Mouse (Mus musculus) forebrain, postnatal 0 days (tissue): ENCODE results near the gene Gnat1. TPM values are rescaled to one million over a fixed set of nuclear protein-coding genes. Genes with fewer than 3 reads are reported as not detected.

Experiments
- ATAC-seq: fragments of 200-750 bp; cut with Nextera tagmentation; 2 replicates; pipeline ENCODE4 v1.8.0; 2017; ENCODE audit warnings: mild to moderate bottlenecking, moderate library complexity
- DNase-seq: peaks from one replicate; pipeline ENCODE4 v3.0.0-alpha.2; 2015
- H3K27ac ChIP-seq: fragments of 300-500 bp; sonication (generic); 2 replicates; pipeline ENCODE4 v1.5.1; 2014; ENCODE audit warnings: low read depth, mild to moderate bottlenecking, antibody characterized with exemption, low read length, moderate library complexity, mixed read lengths
- H3K27me3 ChIP-seq: fragments of 300-500 bp; sonication (generic); 2 replicates; pipeline ENCODE4 v1.6.1; 2014; ENCODE audit warnings: mild to moderate bottlenecking, low read length, mixed read lengths; ENCODE audit not compliant: insufficient read depth
- H3K36me3 ChIP-seq: fragments of 300-500 bp; sonication (generic); 2 replicates; pipeline ENCODE4 v1.6.1; 2014; ENCODE audit warnings: mild to moderate bottlenecking, moderate library complexity; ENCODE audit not compliant: insufficient read depth
- H3K4me1 ChIP-seq: fragments of 300-500 bp; sonication (generic); 2 replicates; pipeline ENCODE4 v1.6.1; 2014; ENCODE audit warnings: antibody characterized with exemption; ENCODE audit not compliant: insufficient read depth
- H3K4me2 ChIP-seq: fragments of 300-500 bp; sonication (generic); 2 replicates; pipeline ENCODE4 v1.6.1; 2014; ENCODE audit warnings: low read depth, mild to moderate bottlenecking, moderate library complexity
- H3K4me3 ChIP-seq: fragments of 300-500 bp; sonication (generic); 2 replicates; pipeline ENCODE4 v1.5.1; 2014; ENCODE audit warnings: low read depth, low read length, mixed read lengths
- H3K9ac ChIP-seq: fragments of 300-500 bp; sonication (generic); 2 replicates; pipeline ENCODE4 v1.6.1; 2014; ENCODE audit warnings: mild to moderate bottlenecking
- H3K9me3 ChIP-seq: fragments of 300-500 bp; sonication (generic); 2 replicates; pipeline ENCODE4 v1.6.1; 2016; ENCODE audit warnings: low read length
- CTCF ChIP-seq: sonication (generic); IDR thresholded peaks from 2 replicates; pipeline ENCODE4 v1.5.1; 2016; ENCODE audit warnings: antibody characterized with exemption, control low read depth, low read depth
- WGBS: fragments of 180-500 bp; shearing (Covaris S2); extraction: QIAGEN DNeasy Blood & Tissue Kit; methylation state at CpG from one replicate; pipeline ENCODE4 v1.1.7; 2014; 5-methylcytosine and 5-hydroxymethylcytosine counted together
- polyA plus RNA-seq: library from polyadenylated mRNA; unstranded; fragments of >200 nt; fragmentation: Nextera tagmentation; extraction: Ambion mirVana; gene quantifications from 2 replicates; pipeline ENCODE4 v1.2.1, GENCODE M21; 2015
- total RNA-seq: library from RNA; depleted of rRNA; stranded (reverse); fragments of >200 nt; gene quantifications from 2 replicates; pipeline ENCODE4 v1.2.3, GENCODE M21; 2014

Gene Gnat1
- total and polyA plus RNA-seq, 2 experiments from 2014 or later = 0.24 to 1.8 TPM

DNA sequence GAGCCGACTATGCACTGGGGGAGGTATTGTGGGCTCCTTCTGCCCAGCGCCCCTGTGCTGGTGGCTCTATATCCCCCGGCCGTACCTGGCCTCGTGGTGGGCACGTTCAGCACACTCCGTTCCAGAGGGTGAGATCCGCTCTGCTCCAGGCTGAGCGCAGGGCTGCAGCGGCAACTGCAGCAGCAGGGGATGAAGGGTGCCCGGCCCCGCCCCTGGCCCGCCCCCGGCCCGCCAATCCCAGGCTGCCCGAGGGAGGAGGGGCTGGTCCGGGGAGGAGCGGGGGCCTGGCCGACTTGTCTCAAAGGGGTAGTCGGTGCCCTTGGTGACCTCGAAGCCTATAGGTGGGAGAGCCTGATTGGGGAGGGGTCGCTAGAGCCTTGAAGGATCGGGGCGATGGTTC lies 12.3 kb downstream of the Gnat1 start:
- Histone ChIP-seq H3K4me2 (peak overlapping the region; percentile 67), H3K27ac (peak overlapping the region; percentile 50; the same call in 1 of the 2 replicates), H3K4me1 (peaks cover 18% of the 10 kb centered on the region), H3K27me3 (no peaks in the 10 kb centered on the region; the same call in none of the 2 replicates), H3K9ac (peak overlapping the region; percentile 49), H3K4me3 (peak overlapping the region; percentile 44), H3K36me3 (no peaks in the 10 kb centered on the region), H3K9me3 (no peaks in the 10 kb centered on the region)
- 1% methylated on average over 24 of the region's 24 CpGs for WGBS
- peak; percentile 60 for DNase-seq
- TF ChIP-seq CTCF = no peak
- peak; percentile 94 for ATAC-seq

DNA sequence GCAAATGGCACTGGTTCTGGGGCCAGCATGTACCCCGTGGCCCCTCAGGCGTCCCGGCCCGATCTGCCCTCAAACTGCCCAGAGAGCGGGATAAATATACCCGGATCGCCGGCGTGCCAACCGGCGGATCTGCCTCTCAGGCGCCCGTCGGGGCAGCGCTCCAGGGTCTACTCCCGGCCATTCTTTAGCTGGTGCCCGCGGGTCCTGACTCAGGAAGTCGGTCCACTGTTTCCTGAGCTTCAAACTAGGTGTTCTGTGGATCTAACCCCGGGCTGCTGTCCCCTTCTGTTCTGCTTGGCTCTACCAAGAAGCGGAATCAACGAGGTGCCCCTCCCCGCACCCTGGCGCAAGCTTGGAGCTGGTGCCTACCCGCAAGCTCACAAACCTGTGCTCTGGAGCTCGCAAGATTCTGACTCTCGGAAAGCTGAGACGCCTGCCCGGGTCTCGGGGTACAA lies 12.7 kb downstream of the Gnat1 start:
- Histone ChIP-seq H3K27me3 (no peaks in the 10 kb centered on the region; the same call in none of the 2 replicates), H3K9ac (peak overlapping the region; percentile 49), H3K36me3 (no peaks in the 10 kb centered on the region), H3K4me2 (peak overlapping the region; percentile 67), H3K4me3 (peak overlapping the region; percentile 44), H3K4me1 (peaks cover 18% of the 10 kb centered on the region), H3K9me3 (no peaks in the 10 kb centered on the region), H3K27ac (peak overlapping the region; percentile 50; the same call in 1 of the 2 replicates)
- TF ChIP-seq CTCF = no peak
- ATAC-seq = peak; percentile 28
- DNase-seq = no peak
- 1% methylated on average over 30 of the region's 30 CpGs for WGBS

DNA sequence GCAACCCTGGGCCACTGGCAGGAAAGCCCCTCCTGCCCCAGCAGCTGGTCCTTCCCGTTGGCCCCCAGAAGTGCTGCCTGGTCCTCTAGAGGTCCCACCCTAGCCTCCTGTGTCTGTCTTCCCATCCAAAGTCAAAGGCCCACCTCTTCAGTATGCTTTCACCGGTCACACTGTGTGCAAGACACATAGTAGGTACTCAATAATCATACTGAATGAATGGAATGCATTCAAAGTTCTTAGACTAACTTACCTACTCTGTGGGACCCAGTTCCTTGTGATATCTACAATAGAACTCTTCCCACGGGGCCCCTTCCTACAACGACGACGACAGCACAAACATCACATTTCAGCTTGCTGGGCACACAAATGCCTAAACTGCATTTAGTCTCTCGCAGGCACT lies 14.2 kb downstream of the Gnat1 start:
- H3K4me1 ChIP-seq = peaks cover 18% of the 10 kb centered on the region
- TF ChIP-seq CTCF = no peak
- no peak overlapping the region for H3K27ac ChIP-seq
- no peak for DNase-seq
- H3K4me3 ChIP-seq = no peak overlapping the region
- H3K9me3 ChIP-seq = no peaks in the 10 kb centered on the region
- WGBS = 82% methylated on average over 7 of the region's 7 CpGs
- H3K36me3 ChIP-seq = no peaks in the 10 kb centered on the region
- no peak for ATAC-seq
- H3K27me3 ChIP-seq = no peaks in the 10 kb centered on the region; the same call in none of the 2 replicates
- no peak overlapping the region for H3K9ac ChIP-seq
- H3K4me2 ChIP-seq = peak overlapping the region; percentile 67

DNA sequence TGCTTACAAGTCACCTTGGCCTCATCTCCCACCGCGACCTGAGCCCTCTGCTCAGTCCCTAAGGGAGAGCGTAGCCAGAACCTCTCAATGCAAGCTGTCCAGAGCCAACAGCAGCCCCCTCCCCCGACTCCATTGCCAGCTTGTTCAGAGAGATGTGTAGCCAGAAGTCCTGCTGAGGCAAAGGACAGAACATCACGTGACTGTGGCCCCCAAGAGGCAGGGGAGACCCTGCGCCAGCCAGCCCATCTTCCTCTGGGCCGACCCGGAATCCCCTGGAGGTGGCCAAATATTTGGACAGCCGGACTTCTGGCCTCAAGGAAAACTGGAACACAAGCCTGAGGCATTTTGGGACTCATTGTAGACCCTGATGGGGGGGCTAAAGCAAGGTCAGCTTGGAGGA lies 16.0 kb downstream of the Gnat1 start:
- Histone ChIP-seq H3K9me3 (no peaks in the 10 kb centered on the region), H3K27ac (no peak overlapping the region), H3K4me2 (0 out of 2 replicates have a peak overlapping the region, but pooled peaks have one; percentile 13), H3K27me3 (no peaks in the 10 kb centered on the region; the same call in none of the 2 replicates), H3K36me3 (no peaks in the 10 kb centered on the region), H3K9ac (no peak overlapping the region), H3K4me3 (no peak overlapping the region), H3K4me1 (peaks cover 18% of the 10 kb centered on the region)
- ATAC-seq (no peak), DNase-seq (no peak)
- 48% methylated on average over 9 of the region's 9 CpGs for WGBS
- TF ChIP-seq CTCF = no peak

DNA sequence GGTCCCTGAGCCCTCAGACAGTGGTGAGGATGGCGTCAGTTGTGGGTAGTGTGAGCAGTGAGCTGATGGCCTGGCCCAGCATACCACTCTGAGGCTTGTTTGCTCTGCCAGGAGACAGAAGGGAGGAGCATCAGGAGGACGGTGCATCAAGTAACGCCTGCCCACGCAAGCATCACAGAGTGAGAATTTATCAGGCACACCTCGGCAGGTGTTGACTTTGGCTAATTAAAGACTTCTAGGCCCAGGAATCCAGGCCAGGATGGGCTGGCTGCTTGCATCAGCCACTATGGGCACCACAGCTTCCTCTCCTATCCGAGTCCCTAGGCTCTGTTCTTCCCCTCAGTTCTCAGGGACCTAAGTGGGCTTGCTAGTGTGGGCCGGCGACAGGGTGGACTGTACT lies 17.2 kb downstream of the Gnat1 start:
- no peaks in the 10 kb centered on the region; the same call in none of the 2 replicates for H3K27me3 ChIP-seq
- no peak for TF ChIP-seq CTCF
- H3K27ac ChIP-seq = no peak overlapping the region
- H3K4me1 ChIP-seq = peaks cover 13% of the 10 kb centered on the region
- H3K4me3 ChIP-seq = no peak overlapping the region
- no peak overlapping the region for H3K9ac ChIP-seq
- H3K4me2 ChIP-seq = no peak overlapping the region
- no peaks in the 10 kb centered on the region for H3K9me3 ChIP-seq
- ATAC-seq (no peak), DNase-seq (no peak)
- H3K36me3 ChIP-seq = no peaks in the 10 kb centered on the region
- WGBS = 80% methylated on average over 8 of the region's 8 CpGs

DNA sequence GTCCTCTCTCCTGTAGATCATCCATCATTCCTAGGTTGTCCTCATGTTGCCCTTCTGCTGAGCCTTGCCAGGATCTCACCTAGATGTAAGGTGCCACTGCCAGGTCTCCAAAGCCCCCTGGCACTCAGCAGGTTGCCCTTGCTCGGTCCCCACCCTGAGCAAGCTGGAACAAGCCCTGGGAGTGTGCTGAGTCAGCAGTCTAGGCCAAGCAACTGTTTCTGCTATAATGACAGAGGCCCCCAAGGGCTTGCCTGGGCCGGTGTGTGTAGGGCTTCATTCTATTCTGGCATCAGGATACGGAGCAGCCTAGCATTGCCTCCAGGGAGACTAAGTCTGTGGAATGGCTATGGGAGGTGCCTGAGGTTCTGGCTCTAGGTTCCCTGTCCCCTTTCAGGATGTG lies 18.7 kb downstream of the Gnat1 start:
- ATAC-seq = no peak
- no peak overlapping the region for H3K9ac ChIP-seq
- H3K27me3 ChIP-seq = no peaks in the 10 kb centered on the region
- no peaks in the 10 kb centered on the region for H3K36me3 ChIP-seq
- H3K9me3 ChIP-seq = no peaks in the 10 kb centered on the region
- 58% methylated on average over 3 of the region's 3 CpGs for WGBS
- no peak overlapping the region for H3K4me3 ChIP-seq
- no peak for DNase-seq
- no peak overlapping the region for H3K4me2 ChIP-seq
- no peak overlapping the region for H3K27ac ChIP-seq
- H3K4me1 ChIP-seq = no peaks in the 10 kb centered on the region
- TF ChIP-seq CTCF = no peak

DNA sequence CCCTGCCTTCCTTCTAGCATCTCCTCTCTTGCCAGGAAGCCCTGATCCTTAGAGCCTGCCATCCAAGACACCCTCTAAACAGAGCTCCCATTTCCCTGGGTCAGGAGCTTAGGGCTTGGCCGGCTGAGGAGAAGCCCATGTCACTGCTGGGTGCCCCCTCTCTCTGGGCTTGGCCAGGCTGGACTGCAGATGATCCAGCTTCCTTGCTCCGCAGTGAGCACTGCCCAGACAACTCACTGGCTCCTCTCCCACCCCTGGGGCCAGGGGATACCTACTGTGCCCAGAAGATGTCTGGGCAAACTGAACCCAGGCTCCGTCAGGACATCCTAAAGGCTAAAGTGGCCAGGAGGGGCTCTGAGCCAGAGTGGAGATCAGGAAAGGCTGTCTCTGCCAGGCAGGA lies 19.6 kb downstream of the Gnat1 start:
- Histone ChIP-seq H3K4me3 (no peak overlapping the region), H3K4me1 (no peaks in the 10 kb centered on the region), H3K4me2 (no peak overlapping the region), H3K9ac (no peak overlapping the region), H3K27me3 (no peaks in the 10 kb centered on the region), H3K9me3 (no peaks in the 10 kb centered on the region), H3K36me3 (no peaks in the 10 kb centered on the region), H3K27ac (peak overlapping the region; percentile 73)
- DNase-seq (no peak), ATAC-seq (peak; percentile 61)
- WGBS = 71% methylated on average over 3 of the region's 3 CpGs
- no peak for TF ChIP-seq CTCF
